Mouse (Mus musculus) lung, postnatal 0 days (tissue): ENCODE results near the gene Nlrc4.

Experiments
- CTCF ChIP-seq: IDR thresholded peaks from 2 replicates; pipeline ENCODE4 v1.5.1; 2016; ENCODE audit warnings: antibody characterized with exemption, mild to moderate bottlenecking
- EP300 ChIP-seq: IDR thresholded peaks from 2 replicates; pipeline ENCODE4 v1.6.1; 2016; ENCODE audit warnings: antibody characterized with exemption, mild to moderate bottlenecking, control low read depth

DNA sequence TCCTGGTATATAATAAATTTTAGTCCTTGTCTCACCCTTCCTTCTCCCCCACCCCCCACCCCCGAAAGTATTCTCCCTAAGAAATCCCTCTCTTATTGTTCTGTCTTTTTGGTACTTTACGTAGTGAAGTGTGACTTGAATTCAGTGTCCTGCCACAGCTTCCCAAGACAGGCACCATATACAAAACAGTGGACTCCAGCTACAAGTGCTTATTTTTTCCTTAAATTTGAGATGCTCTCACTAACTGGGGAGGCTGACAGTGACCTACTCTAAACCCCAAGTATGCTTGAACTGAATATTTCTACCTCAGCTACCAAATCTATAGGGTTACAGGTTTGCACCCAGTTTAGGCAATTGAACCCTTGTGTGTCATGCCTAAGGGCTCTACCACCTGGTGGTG is 64.6 kb downstream of the Nlrc4 start:
- TF ChIP-seq CTCF (no peak), EP300 (no peak)
